Mouse (Mus musculus) megakaryocyte-erythroid progenitor cell, adult 5-6 weeks (primary cell): ENCODE measurements around the gene Creb5. TPM values are rescaled to one million over a fixed set of nuclear protein-coding genes. Genes with fewer than 3 reads are reported as not detected.

Experiments used
- ATAC-seq: replicated peaks from 2 replicates; pipeline ENCODE4 v1.8.0; 2016; ENCODE audit warnings: mild to moderate bottlenecking, inconsistent platforms; ENCODE audit not compliant: severe bottlenecking, poor library complexity, low FRiP score, low TSS enrichment
- total RNA-seq, 2 experiments: library from RNA; stranded (forward) in 1 of 2; stranded (reverse) in 1 of 2; fragments of 200-1000, 215-1000 nt in 1 of 2; fragments of >200 nt in 1 of 2; fragmentation: Nextera tagmentation in 1 of 2; gene quantifications; 2 replicates each; pipeline ENCODE4 v1.2.3; 2014 to 2017

Gene Creb5
- total RNA-seq, 2 experiments from 2014 or later: not detected

GRCm38 (mm10) chr6:53469703-53470102 lies 182.6 kb downstream of the Creb5 start:
- ATAC-seq: no peak

DNA sequence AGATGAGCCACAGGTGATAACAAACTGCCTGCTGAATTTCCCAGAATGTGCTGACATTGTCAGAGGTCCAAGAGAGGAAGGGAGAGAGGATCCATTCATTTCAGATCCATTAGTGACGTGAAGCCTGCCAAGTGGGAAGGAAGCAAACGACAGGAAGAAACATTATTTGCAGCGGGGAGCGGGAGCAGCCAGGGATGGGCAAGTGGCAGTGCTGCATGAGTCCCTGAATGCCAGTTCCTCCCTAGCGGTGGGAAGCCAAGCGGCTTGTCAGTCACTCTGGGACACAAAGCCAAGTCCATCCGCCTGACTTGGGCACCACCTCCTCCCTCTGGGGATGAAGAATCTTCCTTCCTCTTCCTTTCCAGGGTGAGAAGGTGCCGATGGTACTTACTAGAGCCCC lies 183.5 kb downstream of the Creb5 start:
- no peak for ATAC-seq

DNA sequence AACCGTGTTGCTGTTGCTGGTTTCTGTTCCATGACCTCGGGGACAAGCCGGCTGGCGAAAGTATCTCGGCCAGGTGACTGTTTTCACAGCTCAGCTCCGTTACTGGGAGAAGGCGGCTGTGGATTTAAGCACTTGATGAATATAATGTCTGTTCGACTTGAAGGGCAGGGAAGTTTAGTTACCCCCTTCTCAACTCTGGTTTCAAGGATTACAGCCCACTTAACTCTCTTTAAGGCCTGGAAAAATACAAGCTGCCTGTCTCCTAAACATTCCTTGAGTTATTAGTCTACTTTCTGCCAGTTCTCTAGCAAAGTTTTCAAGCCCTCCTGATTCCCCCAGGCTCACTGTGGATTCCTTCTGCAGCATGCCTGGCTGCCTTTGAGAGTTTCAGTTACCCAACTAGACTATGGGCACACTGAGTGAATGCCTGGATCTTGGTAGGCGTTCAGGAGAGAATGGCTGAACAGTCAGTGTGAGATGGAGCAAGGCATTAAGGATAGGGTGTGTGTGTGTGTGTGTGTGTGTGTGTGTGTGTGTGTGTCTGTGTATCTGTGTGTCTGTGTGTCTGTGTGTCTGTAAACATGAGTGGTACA lies 184.0 kb downstream of the Creb5 start:
- no peak for ATAC-seq

- no peak for ATAC-seq
These were observed 185.7 kb downstream of the Creb5 start for GRCm38 (mm10) chr6:53472751-53473150.

DNA sequence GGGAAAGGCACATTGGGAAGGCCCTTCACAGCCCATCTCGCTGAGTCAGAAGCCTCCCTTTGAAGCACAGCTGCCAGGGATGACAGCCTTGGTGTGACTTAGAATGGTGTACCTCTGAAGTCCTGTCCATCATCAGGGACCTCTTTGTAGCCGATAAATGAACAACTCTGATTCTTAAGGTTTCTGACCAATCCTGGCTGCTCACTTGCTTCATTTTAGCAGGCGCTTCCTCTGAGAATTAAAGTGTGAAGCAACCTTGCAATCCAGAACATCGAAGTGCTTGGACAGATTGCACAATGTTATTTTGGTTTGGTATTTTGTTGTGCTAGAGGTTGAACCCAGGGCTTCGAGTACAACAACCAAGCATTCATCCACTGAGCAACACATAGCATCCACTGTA lies 190.4 kb downstream of the Creb5 start:
- no peak for ATAC-seq

- no peak for ATAC-seq
These were observed 203.8 kb downstream of the Creb5 start for GRCm38 (mm10) chr6:53490917-53491316.

GRCm38 (mm10) chr6:53491331-53491730 lies 204.3 kb downstream of the Creb5 start:
- no peak for ATAC-seq

DNA sequence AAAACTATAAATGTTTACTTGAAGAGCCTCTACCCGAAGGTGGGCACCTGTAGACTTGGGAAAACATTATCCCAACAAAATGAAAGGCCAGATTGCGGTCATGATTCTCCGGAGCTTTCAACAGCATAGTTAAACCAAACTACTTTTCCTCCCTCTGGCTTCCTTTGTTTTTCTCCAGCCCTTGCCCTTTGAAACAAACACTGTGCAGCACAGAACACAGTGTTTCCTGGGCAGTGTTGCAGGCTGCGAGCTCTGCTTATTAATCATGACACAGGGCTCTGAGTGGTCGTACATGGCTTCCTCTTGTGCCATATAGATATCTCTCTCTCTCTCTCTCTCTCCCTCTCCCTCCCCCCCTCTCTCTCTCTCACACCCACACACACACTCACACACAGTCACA lies 206.8 kb downstream of the Creb5 start:
- ATAC-seq: no peak

DNA sequence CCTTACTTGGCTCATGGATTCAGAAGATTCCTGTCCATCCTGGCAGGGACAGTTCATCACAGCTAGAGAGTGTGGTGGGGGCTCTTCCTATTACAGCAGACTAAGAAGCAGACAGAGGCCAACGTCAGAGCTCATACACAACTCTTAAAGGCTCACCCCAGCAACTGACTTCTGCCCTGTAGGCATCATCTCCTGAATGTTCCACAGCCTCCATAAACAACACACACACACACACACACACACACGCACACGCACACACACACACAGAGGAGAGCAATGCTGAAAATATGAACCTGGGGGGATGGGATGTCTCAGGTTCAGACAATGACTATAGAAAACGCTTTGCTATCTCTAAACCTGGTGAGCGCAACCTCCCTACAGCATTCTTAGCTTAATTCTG lies 208.6 kb downstream of the Creb5 start:
- no peak for ATAC-seq

DNA sequence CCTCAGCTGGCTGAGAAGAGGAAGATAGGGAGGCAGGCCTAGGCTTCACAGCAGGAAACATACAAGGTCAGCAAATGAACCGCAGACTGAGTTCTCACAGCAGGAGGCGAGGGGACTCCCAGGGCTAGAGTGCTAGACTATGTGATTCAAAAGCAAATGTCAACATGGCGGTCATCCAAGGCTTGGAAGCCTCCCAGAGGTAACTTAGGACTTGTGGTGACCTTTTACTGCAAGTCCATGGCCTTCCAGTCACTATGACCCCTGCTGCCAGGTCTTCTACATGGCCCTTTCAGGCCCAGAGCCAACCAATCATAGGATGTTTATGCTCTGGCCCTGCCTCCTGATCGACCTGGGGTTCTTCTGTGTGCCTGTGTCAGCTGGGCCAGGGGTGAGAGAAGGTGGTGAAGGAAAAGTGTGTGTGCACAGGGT lies 209.3 kb downstream of the Creb5 start:
- no peak for ATAC-seq

DNA sequence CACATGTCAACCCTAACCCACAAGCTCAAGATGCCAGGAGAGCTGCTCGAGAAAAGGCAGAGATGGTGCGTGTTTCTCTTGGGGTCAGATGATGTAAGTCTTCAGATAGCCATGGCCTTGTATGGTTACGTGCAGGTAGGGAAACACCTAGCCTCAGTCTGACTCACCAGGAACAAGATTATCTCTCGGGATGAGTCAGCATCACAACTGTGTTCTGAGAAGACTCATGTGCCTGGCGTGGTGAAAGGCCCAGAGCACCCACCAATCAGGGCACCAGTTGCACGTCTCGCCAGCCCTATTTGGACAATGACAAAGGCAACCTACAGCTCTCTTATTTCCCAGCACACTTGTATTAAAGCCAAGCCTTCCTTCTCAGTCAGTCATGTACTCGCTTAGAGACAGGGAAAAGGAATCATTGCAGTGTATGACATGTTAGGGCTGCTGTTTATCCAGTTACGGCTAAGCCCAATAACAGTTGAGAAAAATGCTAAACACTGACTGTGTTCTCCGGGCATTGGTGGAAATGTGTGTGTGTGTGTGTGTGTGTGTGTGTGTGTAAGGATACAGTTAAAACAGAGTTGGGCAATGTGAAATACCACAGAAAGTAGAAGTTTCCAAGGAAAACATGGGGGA lies 210.9 kb downstream of the Creb5 start:
- no peak for ATAC-seq

GRCm38 (mm10) chr6:53499621-53500295 lies 212.7 kb downstream of the Creb5 start:
- no peak for ATAC-seq

DNA sequence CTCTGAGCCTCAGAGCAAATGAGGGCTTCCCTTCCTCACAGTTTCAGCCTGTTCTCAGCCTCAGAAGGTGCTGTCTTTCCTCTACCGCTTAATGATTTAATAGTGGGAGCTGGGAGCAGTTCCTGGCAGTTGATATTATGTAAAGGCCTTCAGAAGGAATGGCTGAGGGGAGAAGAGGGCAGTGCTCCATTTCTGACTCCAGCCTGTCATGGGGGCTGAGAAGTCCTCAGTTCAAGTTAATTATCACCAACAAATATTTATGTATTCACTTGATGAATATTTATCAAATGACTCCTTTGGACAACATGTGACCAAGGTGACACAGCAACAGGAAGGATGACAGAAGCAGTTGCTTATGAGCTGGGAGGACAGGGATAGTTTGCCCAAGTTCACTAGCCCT lies 214.2 kb downstream of the Creb5 start:
- ATAC-seq: no peak

DNA sequence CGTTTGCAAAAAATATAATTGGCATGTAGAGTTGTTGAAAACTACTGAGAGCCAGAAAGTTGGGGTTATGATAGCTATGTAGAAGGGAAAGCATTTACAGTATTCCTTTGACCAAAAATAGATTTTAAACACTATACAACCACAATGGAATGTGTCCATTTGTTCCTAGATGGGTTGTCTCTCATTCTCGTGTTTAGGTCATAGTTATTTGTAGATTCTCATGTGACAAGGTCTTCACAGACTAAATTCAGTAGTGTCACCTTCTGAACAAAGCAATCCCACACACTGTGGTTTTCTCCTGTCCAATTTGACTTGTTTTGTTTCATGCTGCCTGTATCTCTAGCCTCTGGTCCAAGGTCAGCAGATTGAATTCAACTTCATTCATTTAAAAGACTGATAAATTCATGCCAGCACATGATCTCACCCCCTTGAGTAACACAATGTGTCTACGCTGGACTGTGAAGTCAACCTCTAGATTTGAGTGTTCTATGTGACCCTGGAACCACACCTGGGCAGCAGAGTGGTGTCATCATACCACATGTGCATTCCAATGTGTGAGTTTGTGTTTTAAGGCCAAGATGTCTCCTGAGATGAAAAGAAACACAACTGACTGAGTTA lies 220.0 kb downstream of the Creb5 start:
- ATAC-seq: no peak

DNA sequence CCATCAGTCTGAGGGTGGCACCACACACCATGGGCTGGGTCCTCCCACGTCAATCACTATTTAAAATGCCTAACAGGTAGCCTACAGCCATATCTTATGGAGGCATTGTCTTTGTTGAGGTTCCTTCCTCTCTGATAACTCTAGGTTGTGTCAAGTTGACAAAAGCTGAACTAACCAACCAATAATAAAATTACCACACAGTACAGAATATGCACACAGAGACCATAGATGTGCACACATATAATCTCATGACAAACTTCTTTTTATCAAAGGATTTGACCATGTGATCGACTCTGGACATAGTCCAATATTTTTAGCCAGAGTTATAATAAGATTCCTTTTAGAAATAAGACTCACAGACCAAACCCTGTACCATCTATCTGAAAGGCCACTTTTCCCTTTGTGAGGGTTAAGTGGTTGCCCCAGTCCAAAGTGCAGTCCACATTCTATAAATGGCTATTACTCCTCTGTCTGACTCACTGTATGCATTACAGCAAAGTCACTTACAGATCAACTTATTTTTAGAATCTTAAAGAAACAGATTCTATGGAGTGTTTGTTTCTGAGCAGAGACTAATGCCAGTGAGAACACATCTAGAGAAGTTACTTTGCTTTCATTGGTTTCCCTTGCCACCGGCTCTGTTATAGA lies 221.9 kb downstream of the Creb5 start:
- no peak for ATAC-seq

DNA sequence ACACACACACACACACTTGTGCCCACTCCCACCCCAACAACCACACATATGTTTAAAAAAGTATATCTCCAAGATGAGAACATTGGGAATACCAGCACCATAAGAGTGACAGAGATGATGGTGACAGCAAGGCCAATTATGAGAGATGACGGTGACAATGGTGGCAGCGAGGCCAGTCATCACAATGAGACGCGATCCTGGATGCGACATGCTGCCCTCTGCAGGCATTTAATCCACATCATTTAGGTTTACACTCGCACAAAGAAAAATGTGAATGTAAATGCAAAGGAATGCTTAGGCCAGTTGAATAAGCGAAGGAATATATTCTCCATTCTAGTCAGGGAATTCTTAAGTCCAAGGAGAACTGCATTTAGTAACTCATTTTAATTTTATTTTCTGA lies 222.9 kb downstream of the Creb5 start:
- no peak for ATAC-seq

DNA sequence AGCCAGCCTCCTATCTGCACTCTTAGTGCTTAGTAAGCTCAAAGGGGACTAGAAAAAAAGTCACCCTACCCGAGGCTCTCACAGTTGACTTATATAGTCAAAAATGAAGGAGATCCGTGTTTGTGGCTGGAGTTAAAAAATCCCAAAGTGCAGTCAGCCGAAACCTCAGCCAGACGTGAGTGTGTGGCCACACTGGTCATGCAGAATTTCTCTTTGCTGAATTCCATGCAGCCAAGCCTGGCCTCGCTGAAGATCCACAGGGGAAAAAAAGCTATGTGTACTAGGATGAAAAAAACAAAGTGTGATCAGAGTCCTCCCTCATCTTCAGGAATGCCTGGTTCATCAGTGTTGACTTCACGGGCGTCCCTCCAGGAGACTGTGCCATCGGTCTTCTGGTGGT lies 225.2 kb downstream of the Creb5 start:
- ATAC-seq: no peak

DNA sequence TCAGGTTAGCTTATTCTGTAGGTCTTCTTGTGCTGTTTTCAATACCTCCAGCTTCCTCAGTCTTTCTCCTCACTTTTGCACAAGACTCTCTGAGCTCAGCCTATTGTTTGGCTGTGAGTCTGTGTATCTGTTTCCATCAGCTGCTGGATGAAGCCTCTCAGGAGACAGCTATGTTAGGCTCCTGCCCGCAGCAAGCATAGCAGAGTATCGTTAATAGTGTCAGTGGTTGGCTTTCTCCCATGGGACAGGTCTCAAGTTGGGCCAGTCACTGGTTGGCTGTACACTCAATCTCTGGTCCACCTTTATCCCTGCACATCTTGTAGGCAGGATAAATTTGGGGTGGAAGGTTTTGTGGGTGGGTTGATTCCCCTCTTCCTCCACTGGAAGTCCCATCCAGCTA lies 226.3 kb downstream of the Creb5 start:
- no peak for ATAC-seq

GRCm38 (mm10) chr6:53514862-53515261 lies 227.8 kb downstream of the Creb5 start:
- no peak for ATAC-seq

DNA sequence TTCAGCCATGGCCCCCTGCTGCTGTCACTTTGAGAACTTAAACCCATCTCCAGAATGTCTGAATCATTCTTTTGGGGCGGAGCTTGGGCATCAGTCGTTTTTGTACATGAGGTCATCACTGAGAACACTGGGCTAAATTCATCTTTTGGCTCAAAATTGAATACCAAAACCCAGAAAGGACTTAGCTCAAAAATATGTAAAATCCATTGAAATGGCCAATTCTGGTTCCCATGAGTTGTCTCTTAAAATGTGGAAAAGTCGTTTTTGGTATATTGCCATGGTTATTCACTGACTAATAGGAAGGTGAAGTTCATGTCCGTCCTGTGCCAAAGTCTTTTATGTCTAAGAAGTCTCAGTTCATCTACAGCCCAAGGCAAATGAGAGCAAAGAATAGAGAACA lies 228.5 kb downstream of the Creb5 start:
- ATAC-seq: no peak
